Mouse (Mus musculus): ENCODE data around the gene Mroh3.

- no peak for TF ChIP-seq MAZ (IDR thresholded peaks at IDR 0.05; ENCODE audit: low read depth, low read length)
- TF ChIP-seq POLR2A (IDR thresholded peaks at IDR 0.05; ENCODE audit: control insufficient read depth in 1 of 2, insufficient read depth in 1 of 2, low read depth in 1 of 2, low read length in 2 of 2, poor library complexity in 1 of 2), result no peak
- TF ChIP-seq ELF1 (IDR thresholded peaks at IDR 0.05; ENCODE audit: low read depth, low read length), result no peak
- TF ChIP-seq GABPA (IDR thresholded peaks at IDR 0.05; ENCODE audit: low read depth, low read length), result no peak
- TF ChIP-seq CTCF (IDR thresholded peaks at IDR 0.05 in 2 of 3, conservative IDR thresholded peaks at IDR 0.05 in 1 of 3; ENCODE audit: control insufficient read depth in 1 of 3, insufficient read depth in 1 of 3, low read depth in 2 of 3, low read length in 3 of 3, poor library complexity in 1 of 3, severe bottlenecking in 1 of 3), result no peak
- TF ChIP-seq EP300 (IDR thresholded peaks at IDR 0.05; ENCODE audit: low read depth in 1 of 2, low read length in 2 of 2), result no peak
- no peak for TF ChIP-seq TBP (IDR thresholded peaks at IDR 0.05; ENCODE audit: low read depth, low read length)
- no peak for TF ChIP-seq ZC3H11A (IDR thresholded peaks at IDR 0.05; ENCODE audit: low read depth, low read length)
- TF ChIP-seq MXI1 (IDR thresholded peaks at IDR 0.05; ENCODE audit: low read depth, low read length), result no peak
- no peak for TF ChIP-seq BHLHE40 (IDR thresholded peaks at IDR 0.05; ENCODE audit: borderline replicate concordance, low read depth, low read length)
- no peak for TF ChIP-seq MAX (IDR thresholded peaks at IDR 0.05; ENCODE audit: low read length)
Observed at GRCm38 (mm10) chr1:136244469-136244868, 31.8 kb upstream of the Mroh3 start.
